Mouse (Mus musculus): ENCODE data around the gene Carnmt1.

DNA sequence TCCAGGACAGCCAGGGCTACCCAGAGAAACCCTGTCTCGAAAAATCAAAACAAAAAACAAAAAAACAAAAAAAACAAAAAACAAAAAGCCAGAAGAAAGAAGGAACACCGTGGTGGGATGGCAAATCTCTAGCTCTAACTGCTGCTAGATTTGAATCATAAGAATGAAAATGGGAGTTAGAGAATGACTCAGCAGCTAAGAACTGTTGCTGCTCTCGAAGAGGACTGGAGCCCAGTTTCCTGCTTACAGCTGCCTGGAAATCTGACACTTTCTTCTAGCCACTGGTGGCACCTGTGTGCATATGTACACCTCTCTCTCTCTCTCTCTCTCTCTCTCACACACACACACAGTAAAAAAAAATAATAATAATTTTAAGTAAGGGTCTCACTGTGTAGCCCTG lies 24.2 kb upstream of the Carnmt1 start:
- TF ChIP-seq CTCF (IDR thresholded peaks at IDR 0.05; ENCODE audit: low read depth, low read length): no peak
- no peak for TF ChIP-seq POLR2A (IDR thresholded peaks at IDR 0.05; ENCODE audit: borderline replicate concordance, low read depth, low read length)

All from bone marrow macrophage, adult 2 months (primary cell).